Mouse (Mus musculus) MEL (cell line): ENCODE measurements around the gene Ell2.

Source experiments
- CHD1 ChIP-seq: IDR thresholded peaks from 2 replicates; pipeline ENCODE4 v1.6.1; 2012; ENCODE audit warnings: low read depth, mild to moderate bottlenecking, inconsistent platforms, low read length, improper control_type of control experiment
- CTCF ChIP-seq, 3 experiments: IDR thresholded peaks in 2 of 3; conservative IDR thresholded peaks in 1 of 3; 2 replicates each; pipeline ENCODE4 v1.5.1; 2011 to 2012; ENCODE audit warnings: low read length in 3 of 3, low read depth in 2 of 3, mild to moderate bottlenecking in 2 of 3, improper control_type of control experiment in 1 of 3, inconsistent platforms in 1 of 3, mixed read lengths in 1 of 3, moderate library complexity in 1 of 3; ENCODE audit not compliant: control insufficient read depth in 1 of 3, insufficient read depth in 1 of 3, poor library complexity in 1 of 3, severe bottlenecking in 1 of 3
- EP300 ChIP-seq, 2 experiments: IDR thresholded peaks; 2 replicates each; pipeline ENCODE4 v1.6.1; 2011; ENCODE audit warnings: improper control_type of control experiment in 2 of 2, low read length in 2 of 2, low read depth in 1 of 2, mild to moderate bottlenecking in 1 of 2
- GABPA ChIP-seq: IDR thresholded peaks from 2 replicates; pipeline ENCODE4 v1.6.1; 2012; ENCODE audit warnings: low read depth, mild to moderate bottlenecking, inconsistent platforms, low read length, improper control_type of control experiment, moderate library complexity
- MAX ChIP-seq: IDR thresholded peaks from 2 replicates; pipeline ENCODE4 v1.6.1; 2011; ENCODE audit warnings: low read length, improper control_type of control experiment
- MAZ ChIP-seq: IDR thresholded peaks from 2 replicates; pipeline ENCODE4 v1.6.1; 2012; ENCODE audit warnings: low read depth, mild to moderate bottlenecking, inconsistent platforms, low read length, improper control_type of control experiment
- NRF1 ChIP-seq: IDR thresholded peaks from 2 replicates; pipeline ENCODE4 v1.6.1; 2014; ENCODE audit warnings: low read depth, mild to moderate bottlenecking, inconsistent platforms, low read length, improper control_type of control experiment, moderate library complexity; ENCODE audit not compliant: poor library complexity, insufficient read depth, severe bottlenecking
- POLR2A ChIP-seq, 2 experiments: IDR thresholded peaks; 2 replicates each; pipeline ENCODE4 v1.6.1; 2011 to 2012; ENCODE audit warnings: low read length in 2 of 2, mild to moderate bottlenecking in 2 of 2, control low read depth in 1 of 2, improper control_type of control experiment in 1 of 2, low read depth in 1 of 2, moderate library complexity in 1 of 2; ENCODE audit not compliant: control insufficient read depth in 1 of 2, insufficient read depth in 1 of 2, poor library complexity in 1 of 2
- TAL1 ChIP-seq: IDR thresholded peaks from 2 replicates; pipeline ENCODE4 v1.6.1; 2012; ENCODE audit warnings: mild to moderate bottlenecking, inconsistent platforms, low read length, moderate library complexity, mixed read lengths
- USF1 ChIP-seq: IDR thresholded peaks from 2 replicates; pipeline ENCODE4 v1.6.1; 2014; ENCODE audit warnings: low read depth, mild to moderate bottlenecking, inconsistent platforms, low read length, improper control_type of control experiment, moderate library complexity

DNA sequence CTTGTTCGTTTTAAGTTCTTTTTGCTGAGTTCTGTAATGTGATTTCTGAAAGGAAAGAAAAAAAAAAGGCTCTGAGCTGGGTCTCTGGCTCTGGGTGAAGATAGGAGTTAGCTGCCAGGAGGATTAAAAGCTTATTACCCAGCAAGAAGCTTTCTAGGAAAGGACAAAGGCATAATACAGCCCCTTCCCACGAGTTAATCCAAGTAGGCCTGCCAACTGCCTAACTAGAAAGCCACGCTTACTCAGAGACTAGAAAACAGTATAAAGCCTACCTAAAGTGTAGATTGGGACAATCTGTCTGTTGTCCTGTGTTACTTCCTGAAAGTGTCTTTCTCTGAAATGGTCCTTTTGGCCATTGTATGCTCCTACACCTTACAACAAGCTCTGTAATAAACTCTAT lies 111.9 kb downstream of the Ell2 start:
- TF ChIP-seq CTCF (IDR thresholded peaks at IDR 0.05 in 2 of 3, conservative IDR thresholded peaks at IDR 0.05 in 1 of 3; ENCODE audit: control insufficient read depth in 1 of 3, insufficient read depth in 1 of 3, low read depth in 2 of 3, low read length in 3 of 3, poor library complexity in 1 of 3, severe bottlenecking in 1 of 3) (no peak), TAL1 (no peak), GABPA (no peak), POLR2A (IDR thresholded peaks at IDR 0.05; ENCODE audit: control insufficient read depth in 1 of 2, insufficient read depth in 1 of 2, low read depth in 1 of 2, low read length in 2 of 2, poor library complexity in 1 of 2) (no peak), MAX (no peak), NRF1 (no peak), CHD1 (no peak), MAZ (no peak), USF1 (no peak), EP300 (IDR thresholded peaks at IDR 0.05; ENCODE audit: low read depth in 1 of 2, low read length in 2 of 2) (no peak)
